Mouse (Mus musculus) forebrain, embryonic 10.5 days (tissue): ENCODE measurements at regions not wholly inside any gene's neighbourhood (a gene's known extent, or its start where the extent isn't known, plus 50 kb on each side); places are given as distances from the start of the nearest gene placed in this dataset.
"Not testable (repeated sequence)": the region's sequence is repeated elsewhere in the genome, so short reads cannot be mapped to it uniquely, and the experiment has no call there.

Experiments
- DNase-seq: peaks from one replicate; pipeline ENCODE4 v3.0.0-alpha.2; 2017; ENCODE audit warnings: low spot score; ENCODE audit errors: extremely low spot score
- H3K27ac ChIP-seq: fragments of 300-500 bp; sonication (generic); 2 replicates; pipeline ENCODE4 v1.5.1; 2016; ENCODE audit warnings: mild to moderate bottlenecking
- H3K27me3 ChIP-seq: fragments of 300-500 bp; sonication (generic); 2 replicates; pipeline ENCODE4 v1.6.1; 2016; ENCODE audit warnings: mild to moderate bottlenecking; ENCODE audit not compliant: poor library complexity, severe bottlenecking
- H3K36me3 ChIP-seq: fragments of 300-500 bp; sonication (generic); replicated peaks from 2 replicates; pipeline ENCODE4 v1.6.1; 2016; ENCODE audit warnings: mild to moderate bottlenecking, moderate library complexity
- H3K4me1 ChIP-seq: fragments of 300-500 bp; sonication (generic); 2 replicates; pipeline ENCODE4 v1.6.1; 2016
- H3K4me3 ChIP-seq: fragments of 300-500 bp; sonication (generic); 2 replicates; pipeline ENCODE4 v1.5.1; 2016; ENCODE audit warnings: mild to moderate bottlenecking, moderate library complexity
- H3K9me3 ChIP-seq: fragments of 300-500 bp; sonication (generic); 2 replicates; pipeline ENCODE4 v1.6.1; 2016; ENCODE audit warnings: mild to moderate bottlenecking, moderate library complexity
- WGBS: fragments of 180-500 bp; shearing (Covaris S2); methylation state at CpG from one replicate; pipeline ENCODE4 v1.1.7; 2016; 5-methylcytosine and 5-hydroxymethylcytosine counted together

DNA sequence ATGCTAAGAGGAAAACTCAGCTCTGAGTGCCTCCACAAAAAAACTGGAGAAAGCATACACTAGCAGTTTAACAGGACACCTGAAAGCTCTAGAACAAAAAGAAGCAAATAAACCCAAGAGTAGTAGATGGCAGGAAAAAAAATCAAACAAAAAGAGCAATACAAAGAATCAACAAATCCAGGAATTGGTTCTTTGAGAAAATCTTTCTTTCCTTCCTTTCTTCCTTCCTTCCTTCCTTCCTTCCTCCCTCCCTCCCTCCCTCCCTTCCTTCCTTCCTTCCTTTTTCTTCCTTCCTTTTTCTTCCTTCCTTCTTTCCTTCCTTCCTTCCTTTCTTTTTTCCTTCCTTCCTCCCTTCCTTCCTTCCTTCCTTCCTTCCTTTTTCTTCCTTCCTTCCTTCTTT lies 71.6 kb upstream of the Gap43 start:
- H3K27ac ChIP-seq, DNase-seq: not testable (repeated sequence)

GRCm38 (mm10) chr16:42396596-42396995 lies 56.1 kb upstream of the Gap43 start:
- H3K36me3 ChIP-seq, result no peaks in the 10 kb centered on the region
- no peaks in the 10 kb centered on the region for H3K9me3 ChIP-seq
- no peak for DNase-seq
- H3K4me1 ChIP-seq, result peaks cover 10% of the 10 kb centered on the region; the same call in 1 of the 2 replicates
- H3K27ac ChIP-seq, result no peak overlapping the region
- no peak overlapping the region for H3K4me3 ChIP-seq
- WGBS, result 91% methylated on average over 1 of the region's 1 CpGs
- H3K27me3 ChIP-seq, result no peaks in the 10 kb centered on the region

More for the DNA sequence above, 71.6 kb upstream of the Gap43 start:
- H3K4me3 ChIP-seq, H3K27me3 ChIP-seq, H3K36me3 ChIP-seq, H3K4me1 ChIP-seq, H3K9me3 ChIP-seq: not testable (repeated sequence)
